Mouse (Mus musculus) adrenal gland, postnatal 10 days (tissue): ENCODE data around the gene Trim11. TPM values are rescaled to one million over a fixed set of nuclear protein-coding genes. Genes with fewer than 3 reads are reported as not detected.
A peak's percentile ranks its signal among the peaks of the same experiment; 100 is the strongest.
"Not testable (repeated sequence)": the region's sequence is repeated elsewhere in the genome, so short reads cannot be mapped to it uniquely, and the experiment has no call there.

Experiments
- DNase-seq: peaks from one replicate; pipeline ENCODE4 v3.0.0; 2021; ENCODE audit warnings: mixed read lengths
- long read RNA-seq, 2 experiments: library from polyadenylated mRNA; stranded (forward); transcript quantifications; one replicate each; pipeline ENCODE4 v2.0.0; 2021
- total RNA-seq, 2 experiments: library from RNA; stranded (reverse); gene quantifications; 2 replicates each; pipeline ENCODE4 v1.2.3; 2021

The Trim11 gene
- 10 to 100 TPM; 19.7 to 24.3 TPM for total RNA-seq
- long read RNA-seq, experiment 1, partial matches to known transcripts = 2 of 36 reads
- long read RNA-seq, experiment 1, other reads (novel, unspliced or antisense) = 34 of 36 reads
- long read RNA-seq, experiment 2, partial matches to known transcripts = 1 of 31 reads
- long read RNA-seq, experiment 2, other reads (novel, unspliced or antisense) = 30 of 31 reads

DNA sequence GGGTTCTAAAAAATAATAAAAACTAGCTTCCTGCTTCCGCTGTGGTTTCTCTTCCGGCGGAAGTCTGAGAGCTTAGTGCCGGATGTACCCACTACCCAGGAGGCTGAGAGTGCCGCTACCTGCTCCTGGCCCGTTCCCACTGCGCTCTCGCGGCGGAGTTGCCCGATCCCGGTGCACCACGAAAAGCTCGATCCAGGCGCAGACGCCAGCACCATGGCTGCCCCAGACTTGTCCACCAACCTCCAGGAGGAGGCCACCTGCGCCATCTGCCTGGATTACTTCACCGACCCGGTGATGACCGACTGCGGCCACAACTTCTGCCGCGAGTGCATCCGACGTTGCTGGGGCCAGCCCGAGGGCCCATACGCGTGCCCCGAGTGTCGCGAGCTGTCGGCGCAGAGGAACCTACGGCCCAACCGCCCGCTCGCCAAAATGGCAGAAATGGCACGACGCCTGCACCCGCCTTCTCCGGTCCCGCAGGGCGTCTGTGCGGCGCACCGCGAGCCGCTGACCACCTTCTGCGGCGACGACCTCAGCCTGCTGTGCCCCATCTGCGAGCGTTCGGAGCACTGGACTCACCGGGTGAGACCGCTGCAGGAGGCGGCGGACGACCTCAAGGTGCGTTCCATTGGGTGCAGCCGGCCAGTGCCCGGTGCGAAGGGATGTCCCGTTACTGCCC, at the start of gene Trim11:
Gene Trim11, plus strand, starts transcription at position 67 of the 679 bp plus-strand sequence.
- DNase-seq = peak; percentile 78

DNA sequence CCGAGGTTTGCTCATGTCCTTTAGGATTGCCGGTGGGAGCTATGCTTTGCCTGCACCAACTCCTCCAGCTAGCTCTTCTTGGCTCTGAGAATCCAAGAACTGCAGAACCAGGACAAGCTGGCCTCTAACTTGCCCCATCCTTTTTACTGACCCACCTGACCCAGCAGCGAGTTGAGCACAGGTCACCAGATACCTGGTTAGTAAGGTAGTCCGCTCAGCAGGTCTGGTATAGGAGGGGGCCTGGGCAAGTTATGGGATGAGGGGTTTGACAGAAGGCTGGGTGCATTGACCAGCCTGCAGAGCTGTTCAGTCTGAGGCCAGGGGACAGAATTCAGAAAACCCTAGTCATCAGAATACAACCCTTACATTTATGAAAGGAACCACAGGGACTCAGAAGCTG, 48.8 kb upstream of the Trim11 start:
- DNase-seq = no peak

DNA sequence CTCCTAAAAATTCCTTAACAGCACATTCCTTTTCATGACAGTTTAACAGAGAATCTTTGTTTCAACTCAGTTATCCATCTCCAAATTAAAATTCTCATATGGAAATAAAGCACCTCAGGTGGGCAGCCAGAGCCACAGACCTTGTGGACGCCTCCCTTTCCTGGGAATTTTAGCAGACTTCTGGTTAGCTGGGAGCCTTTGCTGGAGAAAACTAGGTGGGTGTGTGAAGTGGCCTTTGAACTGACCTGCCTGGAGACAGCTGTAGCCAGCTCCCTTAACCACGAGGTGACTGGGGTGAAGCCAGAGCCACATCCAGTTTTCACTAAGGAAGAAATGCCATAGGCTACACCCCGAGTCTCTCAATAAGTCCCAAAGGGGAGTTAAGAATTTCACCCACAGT, 48.3 kb upstream of the Trim11 start:
- DNase-seq = no peak

DNA sequence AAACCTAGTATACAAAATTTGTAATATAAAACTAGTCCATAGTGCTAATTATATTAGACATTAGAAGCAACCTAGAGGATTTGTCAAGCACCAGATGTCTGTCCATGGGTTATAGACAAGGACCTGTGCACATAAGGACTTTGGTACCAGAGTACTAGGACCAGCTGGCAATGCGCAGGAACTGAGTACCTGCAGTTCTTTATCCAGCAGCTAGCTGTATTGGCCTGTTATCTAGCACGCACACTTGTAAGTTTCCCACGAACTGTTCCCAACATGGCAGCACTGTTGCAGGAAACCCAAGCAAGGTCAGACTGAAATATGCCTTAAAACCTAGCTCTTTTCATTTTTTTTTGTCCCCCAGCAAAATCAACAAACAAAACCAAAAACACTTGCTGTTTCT, 47.6 kb upstream of the Trim11 start:
- DNase-seq = no peak

DNA sequence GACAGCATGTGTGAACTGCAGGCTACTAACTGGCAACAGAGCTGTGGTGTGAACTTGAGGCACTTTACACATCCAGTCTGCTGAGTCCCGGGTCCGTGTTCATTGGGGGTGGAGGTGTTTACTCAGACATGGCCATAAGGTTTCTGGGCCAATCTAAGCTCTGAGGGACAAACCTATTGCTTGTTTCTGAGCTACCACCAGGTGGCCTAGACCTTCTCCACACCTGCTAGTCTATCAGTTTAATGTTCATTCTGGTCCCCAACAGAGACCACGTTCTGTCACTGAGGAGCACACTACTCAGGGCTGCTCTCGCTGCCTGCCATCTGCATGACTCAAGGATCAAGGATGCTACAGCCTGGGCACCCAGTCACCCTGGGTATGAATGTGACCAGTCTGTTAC, 46.3 kb upstream of the Trim11 start:
- no peak for DNase-seq

DNA sequence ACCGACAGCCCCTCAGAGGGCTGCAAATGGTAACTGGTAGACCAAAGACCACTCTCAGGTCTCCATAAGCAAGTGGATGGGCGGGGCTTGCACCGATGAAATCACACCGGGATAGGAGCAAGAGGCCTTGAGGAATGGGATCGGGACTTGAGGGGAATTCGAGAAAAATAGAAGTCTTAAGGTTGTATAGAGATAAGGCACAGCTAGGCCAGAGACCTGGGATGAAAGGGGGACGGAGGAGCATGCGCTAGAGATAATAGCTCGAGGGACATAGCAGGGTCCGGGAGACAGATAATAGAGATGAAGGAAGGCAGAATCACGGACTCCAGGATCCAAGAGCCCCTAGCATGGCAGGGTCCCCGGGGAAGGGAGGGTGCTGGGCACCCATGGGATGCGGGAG, 40.0 kb upstream of the Trim11 start:
- no peak for DNase-seq

DNA sequence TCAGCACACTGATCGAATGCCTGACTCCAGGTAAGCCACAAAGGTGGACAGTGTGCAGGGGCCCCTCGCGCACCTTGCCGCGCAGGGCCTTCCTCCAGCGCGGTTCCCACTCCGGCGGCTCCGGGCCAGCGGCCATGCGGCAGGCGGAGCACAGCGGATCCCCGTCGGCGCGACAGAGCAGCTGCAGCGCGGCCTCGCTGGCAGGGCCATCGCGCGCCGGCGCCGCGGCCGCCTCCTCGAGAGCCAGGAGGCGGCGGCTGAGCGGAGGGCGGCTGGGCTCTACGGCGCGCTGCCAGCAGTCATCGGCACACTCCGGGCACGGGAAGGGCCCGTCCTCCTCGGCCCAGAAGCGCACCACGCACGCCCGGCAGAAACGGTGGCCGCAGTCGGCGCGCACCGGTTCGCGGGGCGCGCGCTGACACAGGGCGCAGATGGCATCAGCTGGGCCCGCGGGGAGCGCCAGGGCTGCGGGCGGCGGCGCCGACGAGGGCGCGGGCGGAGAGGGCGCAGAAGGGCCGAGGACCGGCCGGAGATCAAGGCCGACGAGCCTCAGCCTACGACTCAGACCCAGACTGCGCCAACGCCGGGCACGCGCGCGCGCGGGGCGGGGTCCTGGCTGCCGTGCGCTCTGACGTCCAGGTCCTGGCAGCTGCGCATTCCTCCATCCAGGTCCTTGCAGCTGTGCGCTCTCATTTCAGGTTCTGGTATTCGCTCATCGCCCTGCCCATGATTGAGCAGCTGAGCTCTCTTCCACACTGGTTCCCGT, 39.4 kb upstream of the Trim11 start, which contains the start of gene Rnf187:
Gene Rnf187, minus strand, starts transcription at position 595 of the 766 bp plus-strand sequence.
- peak; percentile 94 for DNase-seq

DNA sequence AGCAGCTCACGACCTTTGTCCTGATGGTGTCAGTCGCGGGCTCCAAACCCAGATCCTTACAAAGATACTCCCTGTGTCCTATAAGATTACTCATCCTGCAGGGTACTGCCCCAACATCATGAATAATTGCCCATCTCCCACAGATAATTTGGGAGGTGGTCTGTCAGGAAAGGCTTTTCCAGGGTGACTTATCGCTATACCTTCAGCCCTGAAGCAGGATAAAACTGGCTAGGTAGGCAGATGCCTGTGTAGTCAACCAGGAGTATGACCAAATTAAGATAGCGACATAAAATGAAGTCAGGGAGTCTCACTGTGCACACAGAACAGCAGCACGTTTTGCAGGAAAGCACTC, 38.8 kb upstream of the Trim11 start:
- no peak for DNase-seq

DNA sequence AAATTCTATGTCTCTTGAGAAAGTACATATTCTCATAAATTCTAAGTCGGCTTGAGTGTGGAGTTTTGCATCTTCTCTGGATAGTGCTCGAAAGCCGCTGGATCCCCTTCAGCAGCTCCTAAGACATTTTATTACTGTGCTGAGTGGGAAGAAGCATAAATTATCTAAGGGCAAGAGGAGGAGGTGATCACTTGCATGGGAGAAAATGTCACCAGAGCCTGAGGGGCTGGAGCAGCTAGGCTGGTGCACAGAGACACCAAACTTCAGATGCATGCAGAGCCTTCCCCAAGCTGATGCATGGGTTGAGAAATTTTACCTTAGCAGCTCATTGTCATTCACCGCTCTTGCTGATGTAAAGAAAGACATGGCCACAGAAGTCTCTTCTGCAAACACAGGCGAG, 33.8 kb upstream of the Trim11 start:
- no peak for DNase-seq

DNA sequence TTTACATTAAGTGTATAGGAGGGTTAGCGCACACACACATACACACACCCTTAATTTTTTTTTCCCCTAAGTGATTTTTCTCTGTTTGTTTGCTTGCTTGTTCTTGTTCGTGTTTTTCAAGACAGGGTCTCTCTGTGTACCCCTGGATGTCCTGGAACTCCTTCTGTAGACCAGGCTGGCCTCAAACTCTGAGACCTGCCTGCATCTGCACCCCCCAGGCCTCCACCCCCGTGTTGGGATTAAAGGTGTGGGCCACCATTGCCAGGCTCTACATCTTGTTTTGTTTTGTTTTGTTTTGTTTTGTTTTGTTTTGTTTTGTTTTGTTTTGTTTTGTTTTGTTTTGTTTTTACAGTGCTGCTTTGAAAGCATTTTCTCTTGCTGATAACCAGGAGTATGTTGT, 30.6 kb upstream of the Trim11 start:
- DNase-seq = no peak

DNA sequence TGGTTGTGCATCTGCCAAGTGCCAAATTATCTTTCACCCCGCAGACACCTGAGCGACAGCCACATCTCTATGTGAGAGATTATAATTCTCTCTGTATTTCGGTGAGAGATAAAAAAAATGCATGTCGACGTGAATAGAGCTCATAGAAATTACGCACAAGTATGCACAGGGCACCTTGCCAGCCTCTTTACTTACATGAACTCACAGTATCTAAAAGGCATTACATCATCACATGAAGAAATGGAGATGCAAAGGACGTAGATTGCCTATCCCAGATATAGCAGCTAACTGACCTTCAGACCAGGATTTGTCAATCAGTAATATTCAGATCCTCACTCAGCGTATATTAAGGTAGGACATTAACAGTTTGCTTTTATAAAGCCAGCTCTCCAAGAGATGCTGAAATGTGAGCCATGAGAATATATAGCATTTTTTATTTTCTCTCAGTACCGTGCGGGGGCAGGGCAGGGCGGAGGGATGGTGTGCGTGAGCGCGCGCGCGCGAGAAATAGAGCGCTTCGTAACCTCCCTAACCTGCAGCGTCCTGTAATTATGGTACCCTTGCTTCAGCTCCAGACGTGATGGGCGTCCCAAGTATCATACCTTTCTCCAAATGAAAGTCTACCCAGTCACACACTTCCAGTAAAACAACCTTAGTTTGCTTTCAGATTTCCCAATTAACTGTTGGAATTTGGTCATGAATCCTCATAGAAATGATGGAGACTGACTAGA, 29.9 kb upstream of the Trim11 start:
- no peak for DNase-seq

DNA sequence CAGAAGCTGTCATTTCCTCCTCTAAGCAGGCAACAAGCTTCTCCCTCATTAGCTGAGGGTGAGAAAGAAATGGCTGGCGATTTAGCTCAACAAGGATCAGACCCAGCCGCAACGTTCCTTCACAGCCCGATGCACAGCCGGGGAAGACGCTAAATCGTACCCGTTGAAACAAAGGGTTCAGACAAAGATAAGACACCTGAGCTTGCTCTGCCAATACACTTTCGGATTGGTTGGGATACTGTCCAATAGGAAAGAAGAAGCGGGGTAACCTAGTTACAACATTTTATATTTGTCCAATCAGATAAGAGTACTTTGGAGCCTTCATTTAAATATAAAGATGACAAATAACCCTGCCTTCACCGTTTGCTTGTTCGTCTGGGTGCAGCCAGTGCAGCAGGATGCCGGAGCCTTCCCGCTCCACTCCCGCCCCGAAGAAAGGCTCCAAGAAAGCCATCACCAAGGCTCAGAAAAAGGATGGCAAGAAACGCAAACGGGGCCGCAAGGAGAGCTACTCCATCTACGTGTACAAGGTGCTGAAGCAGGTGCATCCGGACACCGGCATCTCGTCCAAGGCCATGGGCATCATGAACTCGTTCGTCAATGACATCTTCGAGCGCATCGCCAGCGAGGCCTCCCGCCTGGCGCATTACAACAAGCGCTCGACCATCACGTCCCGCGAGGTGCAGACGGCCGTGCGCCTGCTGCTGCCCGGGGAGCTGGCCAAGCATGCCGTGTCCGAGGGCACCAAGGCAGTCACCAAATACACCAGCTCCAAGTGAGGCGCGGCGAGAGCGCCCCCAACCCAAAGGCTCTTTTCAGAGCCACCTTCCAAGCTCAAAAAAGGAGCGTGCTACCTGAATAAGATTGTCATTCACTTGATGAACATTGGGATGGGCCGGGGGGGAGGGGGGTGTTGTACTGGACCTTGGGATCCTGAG, 29.1 kb upstream of the Trim11 start, which contains the start of gene Hist3h2ba:
Gene Hist3h2ba, plus strand, starts transcription at position 379 of the 938 bp plus-strand sequence.
- DNase-seq = peak; percentile 46

DNA sequence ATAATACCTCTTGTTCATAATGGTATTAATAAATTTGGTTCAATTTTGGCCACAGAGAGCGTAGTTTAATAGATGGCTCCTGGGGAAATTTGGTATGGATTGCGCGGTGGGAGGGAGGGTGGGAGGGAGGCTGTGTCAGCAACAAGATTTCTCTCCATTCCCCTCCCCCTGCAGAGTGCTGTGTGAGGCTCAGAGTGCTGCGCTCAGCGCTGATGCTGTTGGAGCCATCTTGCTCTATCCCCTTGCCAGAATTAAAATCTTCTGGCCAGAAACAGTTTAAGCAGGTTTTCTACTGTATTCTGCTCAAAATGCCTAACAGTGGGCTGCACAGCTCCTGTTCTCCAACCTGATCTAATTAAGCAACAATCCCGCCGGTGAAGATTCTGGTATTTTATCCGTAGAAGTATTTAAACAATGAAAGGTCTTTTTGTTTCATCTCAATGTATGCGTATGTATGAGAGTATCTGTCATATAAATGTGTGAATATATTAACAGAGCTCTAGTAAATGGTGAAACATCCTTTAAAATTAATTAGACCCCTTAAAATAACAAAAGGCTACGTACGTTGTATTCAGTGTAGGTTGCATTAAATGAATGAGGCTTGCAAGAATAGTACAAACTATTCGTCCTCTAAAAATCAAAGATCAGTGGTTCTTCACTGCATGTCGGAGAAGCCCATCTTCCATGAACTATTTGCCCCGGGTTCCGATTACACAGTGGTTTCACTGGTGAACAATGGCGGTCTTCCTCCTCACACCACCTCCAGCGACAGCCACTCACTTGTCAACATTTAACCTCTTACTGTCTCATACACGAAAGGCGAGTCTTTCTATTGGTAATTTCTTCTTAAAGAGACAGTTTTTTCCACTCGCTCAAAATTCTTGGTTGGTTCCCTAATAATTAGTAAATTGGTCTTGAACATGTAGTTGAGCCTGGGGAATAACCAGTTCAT, 28.1 kb upstream of the Trim11 start:
- DNase-seq = no peak

DNA sequence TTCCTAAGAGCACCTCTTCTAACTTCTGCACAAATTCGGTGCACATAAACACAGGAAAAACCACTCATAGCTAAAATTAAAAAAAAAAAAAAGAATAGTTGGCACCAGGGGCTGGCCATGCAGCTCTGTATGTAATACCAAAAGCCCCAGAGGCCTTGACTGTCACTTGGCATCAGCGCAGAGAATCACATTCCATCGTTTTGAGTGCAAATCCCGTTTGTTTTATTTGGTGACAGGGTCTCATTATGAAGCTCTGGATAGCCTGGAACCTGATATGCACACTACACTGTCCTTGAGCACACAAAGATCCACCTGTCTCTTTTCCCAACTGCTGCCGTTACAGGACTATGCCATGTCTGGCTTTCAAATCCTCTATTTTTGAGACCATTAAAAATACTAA, 26.7 kb upstream of the Trim11 start:
- DNase-seq = no peak

DNA sequence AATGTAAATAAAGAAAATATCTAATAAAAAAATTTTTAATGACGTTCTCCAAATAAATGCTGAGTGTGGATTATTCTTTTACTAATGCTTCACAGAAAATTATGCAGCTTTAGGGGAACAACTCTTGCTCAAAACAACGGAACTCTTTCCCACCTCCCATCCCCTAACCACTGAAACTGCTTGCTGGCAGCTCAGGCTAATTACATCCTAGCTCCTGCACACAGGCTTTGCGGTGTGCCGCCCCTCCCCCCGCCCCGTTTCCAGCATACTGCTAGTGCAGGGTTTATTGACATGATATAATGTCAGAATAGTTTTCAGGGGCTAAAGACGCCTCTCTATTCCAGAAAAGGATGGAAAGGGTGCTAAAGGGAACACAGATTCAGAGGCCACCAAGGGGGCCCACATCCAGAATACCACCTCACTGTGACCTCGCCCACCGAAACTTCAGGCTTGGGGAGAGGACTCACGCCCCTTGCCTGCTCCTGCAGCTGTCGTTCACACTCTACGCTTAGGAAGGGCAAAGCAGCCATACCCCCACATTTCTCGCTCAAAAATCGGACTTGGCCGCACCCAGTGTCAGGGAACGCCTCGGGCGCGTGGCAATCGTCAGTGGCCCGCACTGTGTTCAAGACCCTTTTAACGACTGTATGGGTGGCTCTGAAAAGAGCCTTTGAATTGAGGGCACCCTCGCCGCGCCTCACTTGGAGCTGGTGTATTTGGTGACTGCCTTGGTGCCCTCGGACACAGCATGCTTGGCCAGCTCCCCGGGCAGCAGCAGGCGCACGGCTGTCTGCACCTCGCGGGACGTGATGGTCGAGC, 24.3 kb upstream of the Trim11 start:
- DNase-seq = peak; percentile 46

DNA sequence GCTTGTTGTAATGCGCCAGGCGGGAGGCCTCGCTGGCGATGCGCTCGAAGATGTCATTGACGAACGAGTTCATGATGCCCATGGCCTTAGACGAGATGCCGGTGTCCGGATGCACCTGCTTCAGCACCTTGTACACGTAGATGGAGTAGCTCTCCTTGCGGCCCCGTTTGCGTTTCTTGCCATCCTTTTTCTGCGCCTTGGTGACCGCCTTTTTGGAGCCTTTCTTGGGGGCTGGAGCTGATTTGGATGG, 23.8 kb upstream of the Trim11 start:
- not testable (repeated sequence) for DNase-seq

DNA sequence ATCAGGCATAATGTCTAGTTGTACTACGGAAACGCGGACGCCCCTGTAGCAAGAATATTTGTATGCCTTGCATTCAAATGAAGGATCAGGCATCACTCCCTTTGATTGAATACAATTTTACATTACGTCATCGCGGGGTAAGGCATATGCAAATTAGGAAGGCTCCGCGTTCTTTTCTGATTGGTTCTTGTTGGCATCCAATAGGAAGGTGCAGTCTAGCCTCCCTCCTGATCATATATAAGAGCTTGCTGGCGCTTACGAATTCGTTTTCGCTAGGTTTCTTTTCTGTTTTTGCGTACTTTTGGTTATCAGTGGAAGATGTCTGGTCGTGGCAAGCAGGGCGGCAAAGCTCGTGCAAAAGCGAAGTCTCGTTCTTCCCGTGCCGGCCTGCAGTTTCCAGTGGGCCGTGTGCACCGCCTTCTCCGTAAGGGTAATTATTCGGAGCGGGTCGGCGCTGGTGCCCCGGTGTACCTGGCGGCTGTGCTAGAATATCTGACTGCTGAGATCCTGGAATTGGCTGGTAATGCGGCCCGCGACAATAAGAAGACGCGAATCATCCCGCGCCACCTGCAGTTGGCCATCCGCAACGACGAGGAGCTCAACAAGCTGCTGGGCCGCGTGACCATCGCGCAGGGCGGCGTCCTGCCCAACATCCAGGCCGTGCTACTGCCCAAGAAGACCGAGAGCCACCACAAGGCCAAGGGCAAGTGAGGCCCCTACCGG, 23.3 kb upstream of the Trim11 start, which contains the start of the genes Hist3h2a and Trim17:
Gene Hist3h2a, plus strand, starts transcription at position 266 of the 723 bp plus-strand sequence.
Gene Trim17, plus strand, starts transcription at position 266 of the 723 bp plus-strand sequence.
- DNase-seq = peak; percentile 83

DNA sequence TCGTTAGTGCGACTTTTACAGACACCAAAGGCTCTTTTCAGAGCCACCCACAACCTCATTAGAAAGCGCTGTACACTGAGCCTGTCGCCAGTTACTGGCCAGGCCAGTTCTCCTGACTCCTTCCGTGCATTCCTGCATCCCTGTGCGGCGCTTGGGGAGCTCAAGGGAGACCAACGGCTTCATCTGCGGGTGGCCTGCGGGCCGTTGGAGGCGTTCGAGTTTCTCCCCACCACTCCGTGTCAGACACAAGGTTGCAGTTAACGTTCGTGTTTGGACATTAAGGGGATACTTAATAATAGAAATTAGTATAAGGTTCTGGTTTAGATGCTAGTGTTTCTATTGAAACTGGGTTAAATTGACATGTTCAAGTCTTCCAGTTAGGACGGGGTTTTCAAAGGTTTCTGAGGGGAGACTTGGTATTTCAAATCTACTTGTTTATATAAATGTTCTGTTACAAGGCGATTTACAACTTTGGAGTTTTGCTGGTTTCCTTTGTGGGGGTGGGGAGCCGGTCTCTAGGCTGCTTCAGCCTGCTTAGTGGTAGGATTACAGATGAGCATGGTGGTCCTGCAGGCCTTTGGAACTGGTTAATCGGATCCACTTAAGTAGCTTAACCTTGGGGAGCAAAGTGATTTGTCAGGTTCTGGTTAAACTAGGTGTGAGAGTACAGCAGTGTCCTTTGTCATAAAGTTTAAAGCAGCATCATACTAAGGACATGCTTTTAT, 22.6 kb upstream of the Trim11 start:
- no peak for DNase-seq
